Mouse (Mus musculus) intestine, postnatal 0 days (tissue): Measurements from ENCODE around the gene Qser1. TPM values are rescaled to one million over a fixed set of nuclear protein-coding genes. Genes with fewer than 3 reads are reported as not detected.

Source experiments
- ATAC-seq: fragments of 200-750 bp; cut with Nextera tagmentation; 2 replicates; pipeline ENCODE4 v1.8.0; 2017; ENCODE audit warnings: mild to moderate bottlenecking, moderate TSS enrichment, moderate library complexity
- H3K27ac ChIP-seq: fragments of 300-500 bp; sonication (generic); 2 replicates; pipeline ENCODE4 v1.5.1; 2014; ENCODE audit warnings: mild to moderate bottlenecking, low read depth, low read length, moderate library complexity
- H3K27me3 ChIP-seq: fragments of 300-500 bp; sonication (generic); replicated peaks from 2 replicates; pipeline ENCODE4 v1.6.1; 2014; ENCODE audit warnings: low read length, mixed read lengths; ENCODE audit not compliant: control insufficient read depth, insufficient read depth
- H3K36me3 ChIP-seq: fragments of 300-500 bp; sonication (generic); 2 replicates; pipeline ENCODE4 v1.6.1; 2014; ENCODE audit warnings: mild to moderate bottlenecking, moderate library complexity; ENCODE audit not compliant: control insufficient read depth, insufficient read depth
- H3K4me1 ChIP-seq: fragments of 300-500 bp; sonication (generic); replicated peaks from 2 replicates; pipeline ENCODE4 v1.6.1; 2014; ENCODE audit warnings: antibody characterized with exemption, low read length, mixed read lengths; ENCODE audit not compliant: control insufficient read depth, insufficient read depth
- H3K4me2 ChIP-seq: fragments of 300-500 bp; sonication (generic); replicated peaks from 2 replicates; pipeline ENCODE4 v1.6.1; 2014; ENCODE audit warnings: low read depth, mild to moderate bottlenecking, moderate library complexity
- H3K4me3 ChIP-seq: fragments of 300-500 bp; sonication (generic); 2 replicates; pipeline ENCODE4 v1.5.1; 2014; ENCODE audit warnings: low read depth, low read length
- H3K9ac ChIP-seq: fragments of 300-500 bp; sonication (generic); 2 replicates; pipeline ENCODE4 v1.6.1; 2014; ENCODE audit warnings: mild to moderate bottlenecking, low read depth, low read length
- H3K9me3 ChIP-seq: fragments of 300-500 bp; sonication (generic); 2 replicates; pipeline ENCODE4 v1.6.1; 2016; ENCODE audit warnings: mixed run types; ENCODE audit not compliant: control insufficient read depth
- CTCF ChIP-seq: sonication (generic); IDR thresholded peaks from 2 replicates; pipeline ENCODE4 v1.5.1; 2016; ENCODE audit warnings: low read depth, mild to moderate bottlenecking, control low read depth, antibody characterized with exemption, moderate library complexity
- WGBS: fragments of 180-500 bp; shearing (Covaris S2); extraction: QIAGEN DNeasy Blood & Tissue Kit; methylation state at CpG from one replicate; pipeline ENCODE4 v1.1.7; 2014; 5-methylcytosine and 5-hydroxymethylcytosine counted together
- polyA plus RNA-seq: library from polyadenylated mRNA; unstranded; fragments of >200 nt; fragmentation: Nextera tagmentation; extraction: Ambion mirVana; gene quantifications from 2 replicates; pipeline ENCODE4 v1.2.1, GENCODE M21; 2015

The Qser1 gene
- polyA plus RNA-seq, 1 experiment from 2014 or later = 2.7 TPM

GRCm38 (mm10) chr2:104732562-104733256 is 83.9 kb downstream of the Qser1 start:
- Histone ChIP-seq H3K9me3 (no peaks in the 10 kb centered on the region), H3K27me3 (no peaks in the 10 kb centered on the region), H3K27ac (no peak overlapping the region), H3K9ac (no peak overlapping the region), H3K4me1 (no peaks in the 10 kb centered on the region), H3K4me2 (no peak overlapping the region), H3K36me3 (peaks cover 4% of the 10 kb centered on the region; the same call in 1 of the 2 replicates), H3K4me3 (no peak overlapping the region)
- ATAC-seq = no peak
- 53% methylated on average over 7 of the region's 7 CpGs for WGBS
- no peak for TF ChIP-seq CTCF

DNA sequence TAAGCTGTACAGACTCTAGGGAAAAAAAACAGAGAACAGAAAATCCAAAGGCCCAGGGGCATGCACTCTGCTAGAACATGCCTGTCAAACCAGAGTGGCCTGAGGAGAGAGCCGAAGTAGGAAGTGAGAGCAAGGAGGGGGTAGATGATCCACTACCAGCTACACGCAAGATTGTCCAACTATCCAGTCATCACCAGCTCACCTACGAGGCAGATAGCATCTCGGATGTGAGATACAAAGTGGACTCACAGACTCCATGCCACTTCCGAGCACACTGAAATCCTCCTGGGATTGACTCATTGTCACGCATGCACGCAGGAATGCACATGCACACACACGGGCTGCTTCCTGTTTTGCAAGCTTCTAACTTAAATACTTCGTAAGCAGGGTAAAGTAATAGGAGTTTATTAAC is 84.5 kb downstream of the Qser1 start:
- TF ChIP-seq CTCF = no peak

GRCm38 (mm10) chr2:104727369-104727768 is 89.2 kb downstream of the Qser1 start:
- ATAC-seq = no peak
- no peaks in the 10 kb centered on the region for H3K27me3 ChIP-seq
- H3K36me3 ChIP-seq = peaks cover 23% of the 10 kb centered on the region
- no peak for TF ChIP-seq CTCF
- H3K4me2 ChIP-seq = no peak overlapping the region
- no peak overlapping the region for H3K27ac ChIP-seq
- H3K4me3 ChIP-seq = no peak overlapping the region
- no peaks in the 10 kb centered on the region for H3K4me1 ChIP-seq
- 32% methylated on average over 1 of the region's 1 CpGs for WGBS
- no peaks in the 10 kb centered on the region for H3K9me3 ChIP-seq
- H3K9ac ChIP-seq = no peak overlapping the region

More for the DNA sequence above, 84.5 kb downstream of the Qser1 start:
- Histone ChIP-seq H3K27me3 (no peaks in the 10 kb centered on the region), H3K9ac (no peak overlapping the region), H3K27ac (no peak overlapping the region), H3K4me1 (no peaks in the 10 kb centered on the region), H3K4me3 (no peak overlapping the region), H3K9me3 (no peaks in the 10 kb centered on the region), H3K4me2 (no peak overlapping the region), H3K36me3 (peaks cover 7% of the 10 kb centered on the region; the same call in 1 of the 2 replicates)
- 59% methylated on average over 9 of the region's 9 CpGs for WGBS
- ATAC-seq = no peak; the same call in 1 of the 2 replicates

DNA sequence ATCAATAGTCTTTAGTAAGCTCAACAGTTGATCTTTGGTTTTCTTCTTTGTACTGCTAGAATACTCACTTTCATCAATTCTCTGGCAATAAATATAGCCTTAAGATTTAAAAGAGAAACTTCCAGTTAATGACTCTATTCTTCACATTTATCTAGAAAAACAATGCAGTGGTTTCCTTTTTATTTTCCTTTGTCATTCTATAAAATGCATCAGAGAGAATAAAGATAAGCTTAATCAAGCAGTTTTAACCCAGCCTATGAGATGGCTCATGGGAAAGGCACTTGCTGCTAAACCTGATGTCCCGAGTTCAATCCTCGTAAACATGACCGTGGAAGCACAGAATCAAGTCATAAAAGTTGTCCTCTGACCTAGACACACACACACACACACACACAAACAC is 94.5 kb downstream of the Qser1 start:
- no peaks in the 10 kb centered on the region for H3K27me3 ChIP-seq
- 19% methylated on average over 3 of the region's 3 CpGs for WGBS
- TF ChIP-seq CTCF = no peak
- no peaks in the 10 kb centered on the region for H3K9me3 ChIP-seq
- no peak overlapping the region for H3K4me3 ChIP-seq
- H3K9ac ChIP-seq = no peak overlapping the region
- no peak overlapping the region for H3K27ac ChIP-seq
- ATAC-seq = no peak
- no peaks in the 10 kb centered on the region for H3K4me1 ChIP-seq
- no peak overlapping the region for H3K4me2 ChIP-seq
- peaks cover 16% of the 10 kb centered on the region for H3K36me3 ChIP-seq

DNA sequence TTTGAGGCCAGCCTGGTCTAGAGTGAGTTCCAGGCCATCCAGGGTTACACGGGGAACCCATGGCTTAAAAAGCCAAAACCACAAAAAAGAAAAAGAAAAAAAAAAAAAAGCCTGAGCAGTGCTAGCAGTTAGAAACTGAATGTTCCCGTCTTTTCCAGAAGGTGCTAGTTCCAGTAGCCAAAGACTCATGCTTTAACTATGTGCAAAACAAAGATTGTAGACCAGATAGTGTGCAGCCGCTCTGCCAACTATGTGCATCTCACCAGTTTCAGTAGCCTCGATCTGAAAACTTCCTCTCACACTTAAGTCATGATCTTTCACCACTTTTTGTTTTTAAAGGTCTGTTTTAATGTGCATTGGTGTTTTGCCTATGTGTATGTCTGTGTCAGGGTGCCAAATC is 98.7 kb downstream of the Qser1 start:
- H3K36me3 ChIP-seq = no peaks in the 10 kb centered on the region
- no peaks in the 10 kb centered on the region for H3K9me3 ChIP-seq
- TF ChIP-seq CTCF = no peak
- no peak overlapping the region for H3K4me3 ChIP-seq
- ATAC-seq = no peak
- no peak overlapping the region for H3K27ac ChIP-seq
- H3K9ac ChIP-seq = no peak overlapping the region
- H3K4me1 ChIP-seq = no peaks in the 10 kb centered on the region
- no peaks in the 10 kb centered on the region for H3K27me3 ChIP-seq
- no peak overlapping the region for H3K4me2 ChIP-seq
- WGBS = 84% methylated on average over 4 of the region's 4 CpGs

GRCm38 (mm10) chr2:104717231-104717735 is 99.3 kb downstream of the Qser1 start:
- Histone ChIP-seq H3K9me3 (no peaks in the 10 kb centered on the region), H3K27ac (no peak overlapping the region), H3K4me2 (no peak overlapping the region), H3K9ac (no peak overlapping the region), H3K27me3 (no peaks in the 10 kb centered on the region), H3K36me3 (no peaks in the 10 kb centered on the region), H3K4me3 (no peak overlapping the region), H3K4me1 (no peaks in the 10 kb centered on the region)
- 84% methylated on average over 2 of the region's 2 CpGs for WGBS
- no peak for TF ChIP-seq CTCF
- ATAC-seq = no peak
